Mouse (Mus musculus) liver, embryonic 11.5 days (tissue): Measurements from ENCODE around the gene Nsun3. TPM values are rescaled to one million over a fixed set of nuclear protein-coding genes. Genes with fewer than 3 reads are reported as not detected.

Source experiments
- ATAC-seq: fragments of 200-750 bp; cut with Nextera tagmentation; replicated peaks from 2 replicates; pipeline ENCODE4 v1.8.0; 2017; ENCODE audit warnings: moderate number of reproducible peaks, mild to moderate bottlenecking, moderate TSS enrichment, moderate library complexity; ENCODE audit not compliant: low FRiP score
- DNase-seq: peaks from one replicate; pipeline ENCODE4 v3.0.0-alpha.2; 2017; ENCODE audit warnings: low spot score
- H3K27ac ChIP-seq: fragments of 300-500 bp; sonication (generic); 2 replicates; pipeline ENCODE4 v1.5.1; 2014; ENCODE audit warnings: mild to moderate bottlenecking, low read depth, low read length, control low read depth
- H3K27me3 ChIP-seq: fragments of 300-500 bp; sonication (generic); replicated peaks from 2 replicates; pipeline ENCODE4 v1.6.1; 2014; ENCODE audit warnings: low read length, mixed read lengths; ENCODE audit not compliant: control insufficient read depth, insufficient read depth
- H3K36me3 ChIP-seq: fragments of 300-500 bp; sonication (generic); 2 replicates; pipeline ENCODE4 v1.6.1; 2014; ENCODE audit warnings: mild to moderate bottlenecking, low read length, moderate library complexity, mixed read lengths; ENCODE audit not compliant: control insufficient read depth, insufficient read depth
- H3K4me1 ChIP-seq: fragments of 300-500 bp; sonication (generic); replicated peaks from 2 replicates; pipeline ENCODE4 v1.6.1; 2014; ENCODE audit warnings: low read length, mixed read lengths; ENCODE audit not compliant: control insufficient read depth, insufficient read depth
- H3K4me2 ChIP-seq: fragments of 300-500 bp; sonication (generic); 2 replicates; pipeline ENCODE4 v1.6.1; 2014; ENCODE audit warnings: mild to moderate bottlenecking, control low read depth, moderate library complexity
- H3K4me3 ChIP-seq: fragments of 300-500 bp; sonication (generic); 2 replicates; pipeline ENCODE4 v1.5.1; 2014; ENCODE audit warnings: low read depth, low read length, control low read depth
- H3K9ac ChIP-seq: fragments of 300-500 bp; sonication (generic); 2 replicates; pipeline ENCODE4 v1.6.1; 2014; ENCODE audit warnings: low read depth, low read length, control low read depth
- H3K9me3 ChIP-seq: fragments of 300-500 bp; sonication (generic); 2 replicates; pipeline ENCODE4 v1.6.1; 2016; ENCODE audit warnings: low read length, inconsistent platforms, mixed read lengths; ENCODE audit not compliant: control insufficient read depth
- WGBS: fragments of 180-500 bp; shearing (Covaris S2); extraction: QIAGEN DNeasy Blood & Tissue Kit; methylation state at CpG from one replicate; pipeline ENCODE4 v1.1.7; 2014; 5-methylcytosine and 5-hydroxymethylcytosine counted together
- polyA plus RNA-seq: library from polyadenylated mRNA; unstranded; fragments of >200 nt; fragmentation: Nextera tagmentation; extraction: Ambion mirVana; gene quantifications from 2 replicates; pipeline ENCODE4 v1.2.1, GENCODE M21; 2014

Gene Nsun3
- 11.1 and 12.1 TPM in 2 replicates for polyA plus RNA-seq

DNA sequence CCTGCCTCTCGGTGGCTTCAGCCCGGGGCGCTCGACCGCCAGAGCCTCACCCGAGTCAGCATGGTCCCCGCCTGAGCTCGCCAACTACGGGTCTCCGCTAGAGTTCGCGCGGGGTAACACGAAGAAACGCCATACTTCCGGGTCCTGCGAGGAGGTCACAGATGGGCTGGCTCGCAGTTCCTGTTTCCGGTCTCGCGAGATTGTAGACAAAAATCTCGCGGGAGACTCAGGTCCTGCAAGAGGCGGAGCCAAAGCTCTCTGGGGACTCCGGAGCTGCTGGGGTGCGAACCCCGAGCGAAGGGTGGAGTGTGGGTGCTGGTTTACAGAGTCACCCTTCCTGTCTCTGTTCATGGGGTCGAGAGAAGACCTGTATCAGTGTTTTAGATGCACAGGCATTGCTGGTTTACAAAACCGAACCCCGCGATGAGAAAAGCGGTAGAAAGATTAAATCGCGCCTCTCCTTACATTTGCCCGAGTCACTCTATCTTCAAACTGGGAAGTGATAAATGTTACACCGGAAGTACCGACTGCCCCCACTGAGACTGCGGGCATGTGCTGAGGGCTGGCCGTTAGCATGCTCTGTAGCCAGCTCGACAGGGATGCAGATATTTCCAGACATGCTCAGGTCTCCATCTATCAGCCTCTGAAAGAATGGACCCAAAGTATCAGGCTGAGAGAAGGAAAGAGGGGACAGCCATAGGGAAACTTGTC is at the start of gene Nsun3:
Gene Nsun3, minus strand, starts transcription at position 198 of the 711 bp plus-strand sequence.
- no peaks in the 10 kb centered on the region for H3K36me3 ChIP-seq
- peak within 1 kb of the TSS; percentile 91 for H3K9ac ChIP-seq
- H3K27me3 ChIP-seq = no peaks in the 10 kb centered on the region
- H3K4me1 ChIP-seq = peaks cover 8% of the 10 kb centered on the region
- H3K27ac ChIP-seq = peak within 1 kb of the TSS; percentile 82
- peak within 1 kb of the TSS; percentile 80 for H3K4me3 ChIP-seq
- ATAC-seq (peak; percentile 95), DNase-seq (peak; percentile 92)
- peak within 1 kb of the TSS; percentile 85 for H3K4me2 ChIP-seq
- WGBS = 1% methylated on average over 41 of the region's 41 CpGs
- H3K9me3 ChIP-seq = no peaks in the 10 kb centered on the region

- no peak overlapping the region for H3K9ac ChIP-seq
Measured at GRCm38 (mm10) chr16:62834016-62834735, 47.6 kb upstream of the Nsun3 start.

DNA sequence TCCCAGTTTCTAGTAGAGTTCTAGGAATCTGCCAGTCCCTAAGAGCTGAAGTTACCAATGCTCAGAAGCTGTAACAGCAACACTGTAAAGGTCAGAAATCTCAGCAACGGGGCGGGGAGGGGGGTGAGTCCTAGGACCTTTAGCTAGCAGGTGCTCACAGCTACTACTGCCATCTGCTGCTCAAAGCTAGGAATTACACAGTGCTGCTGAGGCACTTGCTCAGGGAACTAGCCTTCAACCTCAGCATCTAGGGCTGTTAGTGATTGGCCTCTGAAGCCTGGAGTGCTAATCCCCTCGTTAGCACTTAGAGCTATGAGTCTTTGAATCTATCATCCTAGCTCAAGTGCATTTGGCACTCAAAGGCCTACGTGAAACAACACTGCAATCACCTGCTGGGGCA is 45.9 kb upstream of the Nsun3 start:
- Histone ChIP-seq H3K27ac (no peak overlapping the region), H3K4me2 (no peak overlapping the region), H3K4me3 (no peak overlapping the region), H3K36me3 (no peaks in the 10 kb centered on the region), H3K9me3 (no peaks in the 10 kb centered on the region), H3K4me1 (peaks cover 8% of the 10 kb centered on the region), H3K27me3 (no peaks in the 10 kb centered on the region), H3K9ac (no peak overlapping the region)
- ATAC-seq (no peak; the same call in 1 of the 2 replicates), DNase-seq (no peak)
- WGBS = 11% methylated on average over 4 of the region's 4 CpGs

More at GRCm38 (mm10) chr16:62834016-62834735, 47.6 kb upstream of the Nsun3 start:
- 37% methylated on average over 3 of the region's 3 CpGs for WGBS
- Histone ChIP-seq H3K27me3 (no peaks in the 10 kb centered on the region), H3K27ac (peak overlapping the region; percentile 65), H3K9me3 (no peaks in the 10 kb centered on the region), H3K4me1 (peaks cover 8% of the 10 kb centered on the region), H3K4me2 (no peak overlapping the region), H3K4me3 (no peak overlapping the region), H3K36me3 (no peaks in the 10 kb centered on the region)
- DNase-seq (no peak), ATAC-seq (peak; percentile 99)

DNA sequence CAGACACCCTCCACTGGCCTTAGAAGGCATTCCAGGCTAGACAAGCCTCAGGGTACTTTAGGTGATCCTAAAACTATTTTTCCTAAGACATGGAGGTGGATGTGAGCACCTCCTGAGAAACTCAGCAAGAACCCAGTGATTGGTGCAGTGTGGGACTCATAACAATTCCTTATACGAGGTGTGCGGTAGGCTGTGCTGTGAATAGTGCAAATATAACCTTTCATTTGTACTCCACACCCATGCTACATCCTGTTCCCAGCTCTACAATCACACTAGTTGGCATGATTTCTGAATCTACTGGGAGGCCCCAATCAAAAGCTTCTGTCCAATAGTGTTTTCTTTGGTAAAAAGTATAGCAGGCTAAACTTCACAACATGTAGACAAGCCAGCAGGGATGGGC is 45.4 kb upstream of the Nsun3 start:
- no peaks in the 10 kb centered on the region for H3K36me3 ChIP-seq
- peaks cover 8% of the 10 kb centered on the region for H3K4me1 ChIP-seq
- no peak overlapping the region for H3K4me3 ChIP-seq
- no peak overlapping the region for H3K27ac ChIP-seq
- no peak overlapping the region for H3K4me2 ChIP-seq
- WGBS = 84% methylated on average over 2 of the region's 2 CpGs
- ATAC-seq (no peak), DNase-seq (no peak)
- H3K9ac ChIP-seq = no peak overlapping the region
- H3K9me3 ChIP-seq = no peaks in the 10 kb centered on the region
- H3K27me3 ChIP-seq = no peaks in the 10 kb centered on the region

DNA sequence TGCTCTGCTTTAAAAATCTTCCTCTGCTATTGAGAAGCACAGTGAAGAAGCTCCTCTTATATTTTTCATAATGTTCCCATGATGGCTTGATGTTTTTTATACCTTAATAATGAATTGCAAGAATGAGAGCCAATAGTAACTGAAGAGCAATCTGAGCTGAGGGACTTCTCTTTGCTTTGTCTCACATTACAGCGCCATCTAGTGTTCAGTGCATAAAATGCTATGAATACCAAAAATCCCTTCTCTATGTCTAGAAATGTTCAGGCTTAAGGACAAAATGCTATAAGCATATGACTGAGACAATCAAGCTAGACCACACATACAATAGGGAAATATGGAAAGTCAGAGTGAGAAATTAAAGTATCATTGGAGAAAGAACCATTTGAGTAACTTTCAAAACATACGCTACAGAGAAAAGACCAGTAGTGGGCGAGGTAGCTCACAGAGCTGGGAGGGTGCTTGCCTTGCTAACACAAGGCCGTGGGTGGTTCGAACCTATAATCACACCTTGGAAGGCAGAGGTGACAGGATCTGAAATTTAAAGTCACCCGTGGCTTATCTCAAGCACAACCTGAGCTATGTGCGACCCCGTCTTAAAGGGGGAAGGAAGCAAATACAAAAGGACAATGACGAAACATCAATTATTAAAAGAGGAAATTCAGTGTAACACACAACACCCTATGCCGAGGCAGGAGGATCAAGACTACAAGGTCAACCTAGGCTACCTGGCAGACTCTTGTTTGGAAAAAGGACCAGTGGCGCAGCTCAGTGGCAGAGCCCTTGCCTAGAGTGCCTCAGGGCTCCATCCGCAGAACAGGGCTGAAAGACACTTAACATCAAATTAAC is 39.8 kb upstream of the Nsun3 start:
- Histone ChIP-seq H3K9ac (no peak overlapping the region), H3K36me3 (no peaks in the 10 kb centered on the region), H3K27ac (no peak overlapping the region), H3K4me2 (no peak overlapping the region), H3K4me3 (no peak overlapping the region), H3K27me3 (no peaks in the 10 kb centered on the region), H3K9me3 (no peaks in the 10 kb centered on the region), H3K4me1 (no peaks in the 10 kb centered on the region)
- ATAC-seq (no peak), DNase-seq (no peak)
- WGBS = 70% methylated on average over 12 of the region's 12 CpGs

DNA sequence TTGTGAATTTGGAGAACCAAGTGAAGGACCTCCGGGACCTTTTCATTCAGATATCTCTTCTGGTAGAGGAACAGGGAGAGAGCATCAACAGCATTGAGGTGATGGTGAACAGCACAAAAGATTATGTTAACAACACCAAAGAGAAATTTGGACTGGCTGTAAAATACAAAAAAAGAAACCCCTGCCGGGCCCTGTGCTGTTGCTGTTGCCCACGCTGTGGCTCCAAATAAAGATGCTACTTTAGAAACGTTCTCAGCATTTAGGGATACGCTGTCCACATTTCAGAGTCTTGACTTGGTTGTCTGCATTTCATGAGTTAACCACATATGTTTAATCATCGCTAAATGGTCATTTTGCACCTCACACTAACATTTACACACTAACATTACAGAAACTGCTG is 35.9 kb upstream of the Nsun3 start:
- ATAC-seq = no peak
- 89% methylated on average over 6 of the region's 6 CpGs for WGBS
- no peaks in the 10 kb centered on the region for H3K36me3 ChIP-seq

DNA sequence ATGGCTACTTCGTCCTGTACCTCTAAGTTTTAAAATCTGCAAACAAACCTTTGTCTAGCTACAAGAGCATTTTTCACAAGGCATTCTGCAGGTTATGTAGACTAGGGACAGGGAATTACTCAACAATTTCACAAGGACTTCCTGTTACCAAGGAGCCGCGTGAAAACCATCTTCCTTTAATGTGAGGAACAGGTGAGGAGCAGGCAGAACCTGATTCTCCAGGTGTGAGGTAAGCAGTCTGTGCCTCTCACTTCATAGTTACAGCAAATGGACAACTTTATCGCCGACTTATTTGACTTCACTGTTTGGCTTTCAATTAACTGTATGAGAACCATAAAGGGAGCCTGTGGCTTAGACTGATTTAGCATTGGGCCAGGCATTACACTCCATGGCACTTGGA is 27.9 kb upstream of the Nsun3 start, which contains the start of gene Stx19:
Gene Stx19, plus strand, starts transcription at position 186 of the 400 bp plus-strand sequence.
- WGBS = 73% methylated on average over 5 of the region's 5 CpGs
- H3K27ac ChIP-seq = no peak within 1 kb of the TSS
- H3K36me3 ChIP-seq = no peaks in the 10 kb centered on the region
- H3K27me3 ChIP-seq = no peaks in the 10 kb centered on the region
- H3K9ac ChIP-seq = no peak within 1 kb of the TSS
- ATAC-seq = no peak
- H3K4me3 ChIP-seq = no peak within 1 kb of the TSS
- H3K9me3 ChIP-seq = no peaks in the 10 kb centered on the region
- no peaks in the 10 kb centered on the region for H3K4me1 ChIP-seq
- no peak for DNase-seq
- no peak within 1 kb of the TSS for H3K4me2 ChIP-seq

More for the DNA sequence above, 35.9 kb upstream of the Nsun3 start:
- Histone ChIP-seq H3K9ac (no peak overlapping the region), H3K4me1 (no peaks in the 10 kb centered on the region), H3K27ac (no peak overlapping the region), H3K4me2 (no peak overlapping the region), H3K4me3 (no peak overlapping the region), H3K27me3 (no peaks in the 10 kb centered on the region), H3K9me3 (no peaks in the 10 kb centered on the region)
- no peak for DNase-seq

DNA sequence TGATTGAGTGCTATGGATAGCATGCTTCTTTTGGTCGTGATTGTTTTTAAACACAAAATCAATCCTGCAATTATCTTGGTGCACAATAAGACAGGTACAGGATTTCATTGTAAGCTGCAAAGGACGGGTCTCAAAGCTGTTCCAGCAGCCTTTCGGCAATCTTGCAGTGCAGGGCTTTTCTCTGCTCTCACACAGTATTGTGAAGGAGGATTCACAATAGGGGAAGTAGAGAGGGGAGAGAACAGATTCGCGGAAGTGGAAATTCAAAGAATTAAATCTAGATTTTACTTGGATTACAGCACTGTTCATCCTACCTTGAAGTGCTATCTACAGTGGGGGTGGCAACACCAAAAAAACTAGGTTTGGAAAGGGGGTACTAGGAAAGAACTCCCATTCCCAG is 27.2 kb upstream of the Nsun3 start:
- H3K27ac ChIP-seq = no peak overlapping the region
- ATAC-seq = no peak
- H3K4me2 ChIP-seq = no peak overlapping the region
- H3K9ac ChIP-seq = no peak overlapping the region
- H3K4me1 ChIP-seq = no peaks in the 10 kb centered on the region
- WGBS = 85% methylated on average over 5 of the region's 5 CpGs
- no peak for DNase-seq
- H3K36me3 ChIP-seq = no peaks in the 10 kb centered on the region
- H3K4me3 ChIP-seq = no peak overlapping the region
- H3K9me3 ChIP-seq = no peaks in the 10 kb centered on the region
- no peaks in the 10 kb centered on the region for H3K27me3 ChIP-seq
